Mouse (Mus musculus): ENCODE results near the gene Myo1h. TPM values are rescaled to one million over a fixed set of nuclear protein-coding genes. Genes with fewer than 3 reads are reported as not detected.
A peak's percentile ranks its signal among the peaks of the same experiment; 100 is the strongest.

Gene Myo1h
- polyA plus RNA-seq, 2 experiments: 0.19 to 0.44 TPM

- Histone ChIP-seq H3K27ac (no peak overlapping the region), H3K27me3 (ENCODE audit: control insufficient read depth, insufficient read depth, low read length) (no peaks in the 10 kb centered on the region), H3K9me3 (ENCODE audit: control insufficient read depth, low read length) (no peaks in the 10 kb centered on the region), H3K4me1 (replicated peaks; ENCODE audit: control insufficient read depth in 2 of 2, insufficient read depth in 2 of 2, low read length in 1 of 2) (no peaks in the 10 kb centered on the region), H3K4me2 (ENCODE audit: low read depth) (peak overlapping the region; percentile 36), H3K9ac (replicated peaks) (no peak overlapping the region), H3K4me3 (ENCODE audit: insufficient read depth in 1 of 2, low read depth in 2 of 2, low read length in 2 of 2) (no peak overlapping the region), H3K36me3 (replicated peaks; ENCODE audit: control insufficient read depth, insufficient read depth, low read depth) (no peaks in the 10 kb centered on the region)
- ATAC-seq (ENCODE audit: insufficient read depth) (no peak), DNase-seq (ENCODE audit: low read depth in 3 of 3, low spot score in 3 of 3) (peak; percentile 10 to 20 (median 16))
- 45% methylated on average over 18 of the region's 18 CpGs for WGBS (ENCODE audit: insufficient replicate concordance)
- TF ChIP-seq EP300 (IDR thresholded peaks at IDR 0.05; ENCODE audit: low read depth) (no peak), CTCF (IDR thresholded peaks at IDR 0.05; ENCODE audit: low read depth) (peak; percentile 47; the same call in 1 of the 2 replicates)
Observed at GRCm38 (mm10) chr5:114308765-114309679, 20.1 kb downstream of the Myo1h start.

GRCm38 (mm10) chr5:114309680-114310036 lies 20.7 kb downstream of the Myo1h start:
- H3K4me3 ChIP-seq (ENCODE audit: insufficient read depth in 1 of 2, low read depth in 2 of 2, low read length in 2 of 2): no peak overlapping the region
- no peak overlapping the region for H3K9ac ChIP-seq (replicated peaks)
- ATAC-seq (ENCODE audit: insufficient read depth): no peak
- no peaks in the 10 kb centered on the region for H3K27me3 ChIP-seq (ENCODE audit: control insufficient read depth, insufficient read depth, low read length)
- H3K27ac ChIP-seq: no peak overlapping the region
- WGBS (ENCODE audit: insufficient replicate concordance): 55% methylated on average over 11 of the region's 11 CpGs
- H3K4me1 ChIP-seq (replicated peaks; ENCODE audit: control insufficient read depth in 2 of 2, insufficient read depth in 2 of 2, low read length in 1 of 2): no peaks in the 10 kb centered on the region
- no peaks in the 10 kb centered on the region for H3K36me3 ChIP-seq (replicated peaks; ENCODE audit: control insufficient read depth, insufficient read depth, low read depth)
- TF ChIP-seq CTCF (IDR thresholded peaks at IDR 0.05; ENCODE audit: low read depth): no peak
- TF ChIP-seq EP300 (IDR thresholded peaks at IDR 0.05; ENCODE audit: low read depth): no peak
- no peaks in the 10 kb centered on the region for H3K9me3 ChIP-seq (ENCODE audit: control insufficient read depth, low read length)
- no peak for DNase-seq (ENCODE audit: low read depth in 3 of 3, low spot score in 3 of 3)
- H3K4me2 ChIP-seq (ENCODE audit: low read depth): peak overlapping the region; percentile 36

GRCm38 (mm10) chr5:114323105-114323790 lies 34.3 kb downstream of the Myo1h start:
- Histone ChIP-seq H3K36me3 (replicated peaks; ENCODE audit: control insufficient read depth, insufficient read depth, low read depth) (no peaks in the 10 kb centered on the region), H3K9me3 (ENCODE audit: control insufficient read depth, low read length) (no peaks in the 10 kb centered on the region), H3K27me3 (ENCODE audit: control insufficient read depth, insufficient read depth, low read length) (no peaks in the 10 kb centered on the region), H3K4me2 (ENCODE audit: low read depth) (no peak overlapping the region), H3K4me3 (ENCODE audit: insufficient read depth in 1 of 2, low read depth in 2 of 2, low read length in 2 of 2) (no peak overlapping the region), H3K27ac (no peak overlapping the region), H3K4me1 (replicated peaks; ENCODE audit: control insufficient read depth in 2 of 2, insufficient read depth in 2 of 2, low read length in 1 of 2) (no peaks in the 10 kb centered on the region), H3K9ac (replicated peaks) (no peak overlapping the region)
- 38% methylated on average over 25 of the region's 25 CpGs for WGBS (ENCODE audit: insufficient replicate concordance)
- ATAC-seq (ENCODE audit: insufficient read depth) (no peak), DNase-seq (ENCODE audit: low read depth in 3 of 3, low spot score in 3 of 3) (no peak)
- no peak for TF ChIP-seq CTCF (IDR thresholded peaks at IDR 0.05; ENCODE audit: low read depth)

- no peak overlapping the region for H3K4me3 ChIP-seq (ENCODE audit: insufficient read depth in 1 of 2, low read depth in 2 of 2, low read length in 2 of 2)
- H3K27ac ChIP-seq: no peak overlapping the region
- H3K4me1 ChIP-seq (replicated peaks; ENCODE audit: control insufficient read depth in 2 of 2, insufficient read depth in 2 of 2, low read length in 1 of 2): no peaks in the 10 kb centered on the region
- no peaks in the 10 kb centered on the region for H3K36me3 ChIP-seq (replicated peaks; ENCODE audit: control insufficient read depth, insufficient read depth, low read depth)
- H3K9ac ChIP-seq (replicated peaks): no peak overlapping the region
- DNase-seq (ENCODE audit: low read depth in 3 of 3, low spot score in 3 of 3) (no peak), ATAC-seq (ENCODE audit: insufficient read depth) (no peak)
- H3K9me3 ChIP-seq (ENCODE audit: control insufficient read depth, low read length): no peaks in the 10 kb centered on the region
- TF ChIP-seq CTCF (IDR thresholded peaks at IDR 0.05; ENCODE audit: low read depth) (peak; percentile 55), EP300 (IDR thresholded peaks at IDR 0.05; ENCODE audit: low read depth) (no peak)
- no peaks in the 10 kb centered on the region for H3K27me3 ChIP-seq (ENCODE audit: control insufficient read depth, insufficient read depth, low read length)
- H3K4me2 ChIP-seq (ENCODE audit: low read depth): no peak overlapping the region
- 20% methylated on average over 16 of the region's 16 CpGs for WGBS (ENCODE audit: insufficient replicate concordance)
Observed at GRCm38 (mm10) chr5:114323791-114324507, 35.0 kb downstream of the Myo1h start.

- no peaks in the 10 kb centered on the region for H3K9me3 ChIP-seq (ENCODE audit: control insufficient read depth, low read length)
- 37% methylated on average over 5 of the region's 5 CpGs for WGBS (ENCODE audit: insufficient replicate concordance)
Observed at GRCm38 (mm10) chr5:114342996-114343395, 54.0 kb downstream of the Myo1h start.

More at GRCm38 (mm10) chr5:114342996-114343395, 54.0 kb downstream of the Myo1h start:
- Histone ChIP-seq H3K27me3 (ENCODE audit: control insufficient read depth, insufficient read depth, low read length) (no peaks in the 10 kb centered on the region), H3K4me2 (ENCODE audit: low read depth) (no peak overlapping the region), H3K36me3 (replicated peaks; ENCODE audit: control insufficient read depth, insufficient read depth, low read depth) (no peaks in the 10 kb centered on the region), H3K4me3 (ENCODE audit: insufficient read depth in 1 of 2, low read depth in 2 of 2, low read length in 2 of 2) (no peak overlapping the region), H3K27ac (no peak overlapping the region), H3K4me1 (replicated peaks; ENCODE audit: control insufficient read depth in 2 of 2, insufficient read depth in 2 of 2, low read length in 1 of 2) (no peaks in the 10 kb centered on the region), H3K9ac (replicated peaks) (no peak overlapping the region)
- ATAC-seq (ENCODE audit: insufficient read depth): no peak
- TF ChIP-seq CTCF (IDR thresholded peaks at IDR 0.05; ENCODE audit: low read depth) (no peak), EP300 (IDR thresholded peaks at IDR 0.05; ENCODE audit: low read depth) (no peak)
- DNase-seq (ENCODE audit: low read depth in 3 of 3, low spot score in 3 of 3): no peak

Measured in liver, embryonic 14.5 days (tissue).